Mouse (Mus musculus) hindbrain, postnatal 0 days (tissue): Measurements from ENCODE around the gene Ckap2l. TPM values are rescaled to one million over a fixed set of nuclear protein-coding genes. Genes with fewer than 3 reads are reported as not detected.

Experiments
- ATAC-seq: fragments of 200-750 bp; cut with Nextera tagmentation; 2 replicates; pipeline ENCODE4 v1.8.0; 2017; ENCODE audit warnings: mild to moderate bottlenecking, moderate TSS enrichment, moderate library complexity
- DNase-seq: peaks from one replicate; pipeline ENCODE4 v3.0.0-alpha.2; 2015; ENCODE audit warnings: low spot score
- H3K27ac ChIP-seq: fragments of 300-500 bp; sonication (generic); 2 replicates; pipeline ENCODE4 v1.5.1; 2014; ENCODE audit warnings: mild to moderate bottlenecking
- H3K27me3 ChIP-seq: fragments of 300-500 bp; sonication (generic); 2 replicates; pipeline ENCODE4 v1.6.1; 2014; ENCODE audit warnings: low read length, mixed read lengths; ENCODE audit not compliant: insufficient read depth
- H3K36me3 ChIP-seq: fragments of 300-500 bp; sonication (generic); 2 replicates; pipeline ENCODE4 v1.6.1; 2014; ENCODE audit warnings: low read length, mixed read lengths; ENCODE audit not compliant: insufficient read depth
- H3K4me1 ChIP-seq: fragments of 300-500 bp; sonication (generic); 2 replicates; pipeline ENCODE4 v1.6.1; 2014; ENCODE audit warnings: antibody characterized with exemption, low read length, mixed read lengths; ENCODE audit not compliant: insufficient read depth
- H3K4me2 ChIP-seq: fragments of 300-500 bp; sonication (generic); 2 replicates; pipeline ENCODE4 v1.6.1; 2014; ENCODE audit warnings: low read depth, mild to moderate bottlenecking, low read length, moderate library complexity, mixed read lengths
- H3K4me3 ChIP-seq: fragments of 300-500 bp; sonication (generic); 2 replicates; pipeline ENCODE4 v1.5.1; 2014; ENCODE audit warnings: low read length
- H3K9ac ChIP-seq: fragments of 300-500 bp; sonication (generic); replicated peaks from 2 replicates; pipeline ENCODE4 v1.6.1; 2014; ENCODE audit warnings: mild to moderate bottlenecking, low read length, moderate library complexity, mixed read lengths
- H3K9me3 ChIP-seq: fragments of 300-500 bp; sonication (generic); 2 replicates; pipeline ENCODE4 v1.6.1; 2016; ENCODE audit warnings: low read length, mixed read lengths
- CTCF ChIP-seq: IDR thresholded peaks from 2 replicates; pipeline ENCODE4 v1.5.1; 2016; ENCODE audit warnings: antibody characterized with exemption, control low read depth, low read depth
- WGBS: fragments of 180-500 bp; shearing (Covaris S2); extraction: QIAGEN DNeasy Blood & Tissue Kit; methylation state at CpG from one replicate; pipeline ENCODE4 v1.1.7; 2014; 5-methylcytosine and 5-hydroxymethylcytosine counted together
- polyA plus RNA-seq: library from polyadenylated mRNA; unstranded; fragments of >200 nt; fragmentation: Nextera tagmentation; extraction: Ambion mirVana; gene quantifications from 2 replicates; pipeline ENCODE4 v1.2.1, GENCODE M21; 2015
- total RNA-seq: library from RNA; depleted of rRNA; stranded (reverse); fragments of >200 nt; gene quantifications from 2 replicates; pipeline ENCODE4 v1.2.3, GENCODE M21; 2014; rRNA removed

Gene Ckap2l
- total and polyA plus RNA-seq, 2 experiments from 2014 or later = 8.9 to 9.7 TPM

- H3K9ac ChIP-seq = no peak overlapping the region
- H3K27ac ChIP-seq = no peak overlapping the region
- DNase-seq (no peak), ATAC-seq (no peak)
- no peaks in the 10 kb centered on the region for H3K9me3 ChIP-seq
- H3K27me3 ChIP-seq = no peaks in the 10 kb centered on the region
- H3K36me3 ChIP-seq = no peaks in the 10 kb centered on the region
- no peaks in the 10 kb centered on the region for H3K4me1 ChIP-seq
- no peak for TF ChIP-seq CTCF
- no peak overlapping the region for H3K4me2 ChIP-seq
- no peak overlapping the region for H3K4me3 ChIP-seq
- WGBS = 64% methylated on average over 9 of the region's 9 CpGs
These were observed 75.8 kb downstream of the Ckap2l start for GRCm38 (mm10) chr2:129221097-129221632.

DNA sequence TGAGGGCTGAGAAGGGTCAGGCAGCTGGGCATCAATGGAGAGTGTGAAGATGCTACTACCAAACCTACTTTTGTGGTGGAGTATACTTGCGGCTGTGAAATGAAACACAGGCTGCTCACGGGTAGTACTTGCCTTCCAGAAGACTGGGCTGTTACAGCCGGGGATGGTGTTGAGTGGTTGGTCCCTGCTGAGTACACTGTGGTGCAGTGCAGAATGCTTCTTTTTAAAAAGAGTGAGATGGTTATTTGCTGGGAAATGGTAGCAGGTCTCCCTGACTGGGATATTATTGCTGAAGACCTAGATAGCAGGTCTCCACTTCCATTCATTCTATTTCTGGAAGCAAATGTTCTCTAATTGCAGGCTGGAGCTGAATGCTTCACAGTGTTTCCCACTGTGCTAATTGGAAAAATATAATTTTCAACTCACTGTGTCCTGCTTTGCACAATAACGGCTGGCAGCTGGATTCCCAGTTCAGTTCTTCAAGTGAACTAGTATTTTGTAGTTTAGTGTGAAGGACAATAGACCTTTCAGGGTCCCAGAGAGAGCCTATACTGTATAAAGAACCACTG is 78.4 kb downstream of the Ckap2l start:
- Histone ChIP-seq H3K4me1 (no peaks in the 10 kb centered on the region), H3K4me3 (no peak overlapping the region), H3K9ac (no peak overlapping the region), H3K9me3 (no peaks in the 10 kb centered on the region), H3K36me3 (no peaks in the 10 kb centered on the region), H3K27me3 (no peaks in the 10 kb centered on the region), H3K4me2 (no peak overlapping the region), H3K27ac (no peak overlapping the region; the same call in 1 of the 2 replicates)
- ATAC-seq (no peak), DNase-seq (no peak)
- 68% methylated on average over 4 of the region's 4 CpGs for WGBS
- TF ChIP-seq CTCF = no peak

Other genes starting within 250 kb of the Ckap2l start
- 1.5 TPM in 2 replicates for gene Vinac1, start 249.0 kb downstream of the Ckap2l start, total RNA-seq
- 0.71 and 0.86 TPM in 2 replicates for gene Vinac1, start 249.0 kb downstream of the Ckap2l start, polyA plus RNA-seq
- gene Ttl, start 231.3 kb downstream of the Ckap2l start, total RNA-seq = 57.7 and 60.9 TPM in 2 replicates
- 34.1 and 35.9 TPM in 2 replicates for gene Ttl, start 231.3 kb downstream of the Ckap2l start, polyA plus RNA-seq
- gene Polr1b, start 196.2 kb downstream of the Ckap2l start, total RNA-seq = 20.9 and 21.8 TPM in 2 replicates
- gene Polr1b, start 196.2 kb downstream of the Ckap2l start, polyA plus RNA-seq = 10.5 and 11.3 TPM in 2 replicates
- 20.3 and 27.5 TPM in 2 replicates for gene Chchd5, start 167.5 kb downstream of the Ckap2l start, total RNA-seq
- 19.1 and 19.8 TPM in 2 replicates for gene Chchd5, start 167.5 kb downstream of the Ckap2l start, polyA plus RNA-seq
- 63.0 and 63.5 TPM in 2 replicates for gene Slc20a1, start 98.4 kb downstream of the Ckap2l start, total RNA-seq
- 40.6 and 41.6 TPM in 2 replicates for gene Slc20a1, start 98.4 kb downstream of the Ckap2l start, polyA plus RNA-seq
- not detected in 2 replicates for gene Il1a, start 12.8 kb upstream of the Ckap2l start, total RNA-seq
- gene Il1a, start 12.8 kb upstream of the Ckap2l start, polyA plus RNA-seq = 0.23 and 0.25 TPM in 2 replicates
- 0.21 and 1.2 TPM in 2 replicates for gene Il1b, start 73.9 kb upstream of the Ckap2l start, total RNA-seq
- gene Il1b, start 73.9 kb upstream of the Ckap2l start, polyA plus RNA-seq = 0.13 TPM in 1 of 2 replicates, not detected in the other
- not detected in 2 replicates for gene F830045P16Rik, start 239.4 kb upstream of the Ckap2l start, total RNA-seq
- not detected in 2 replicates for gene F830045P16Rik, start 239.4 kb upstream of the Ckap2l start, polyA plus RNA-seq